Mouse (Mus musculus) kidney, postnatal 0 days (tissue): ENCODE data around the gene Zbtb5. TPM values are rescaled to one million over a fixed set of nuclear protein-coding genes. Genes with fewer than 3 reads are reported as not detected.
"Not testable (repeated sequence)": the region's sequence is repeated elsewhere in the genome, so short reads cannot be mapped to it uniquely, and the experiment has no call there.

ENCODE experiments used
- ATAC-seq: fragments of 200-750 bp; cut with Nextera tagmentation; replicated peaks from 2 replicates; pipeline ENCODE4 v1.8.0; 2017; ENCODE audit warnings: low read depth, moderate number of reproducible peaks, moderate TSS enrichment, moderate library complexity; ENCODE audit not compliant: low FRiP score
- DNase-seq: peaks from one replicate; pipeline ENCODE4 v3.0.0-alpha.2; 2016; ENCODE audit warnings: low spot score
- H3K27ac ChIP-seq: fragments of 300-500 bp; sonication (generic); 2 replicates; pipeline ENCODE4 v1.5.1; 2014; ENCODE audit warnings: mild to moderate bottlenecking
- H3K27me3 ChIP-seq: fragments of 300-500 bp; sonication (generic); 2 replicates; pipeline ENCODE4 v1.6.1; 2014; ENCODE audit warnings: low read length, mixed read lengths; ENCODE audit not compliant: insufficient read depth
- H3K36me3 ChIP-seq: fragments of 300-500 bp; sonication (generic); 2 replicates; pipeline ENCODE4 v1.6.1; 2014; ENCODE audit warnings: low read length, mixed read lengths; ENCODE audit not compliant: insufficient read depth
- H3K4me1 ChIP-seq: fragments of 300-500 bp; sonication (generic); replicated peaks from 2 replicates; pipeline ENCODE4 v1.6.1; 2014; ENCODE audit warnings: antibody characterized with exemption, low read length, mixed read lengths; ENCODE audit not compliant: insufficient read depth
- H3K4me2 ChIP-seq: fragments of 300-500 bp; sonication (generic); 2 replicates; pipeline ENCODE4 v1.6.1; 2014; ENCODE audit warnings: mild to moderate bottlenecking, low read length, moderate library complexity, mixed read lengths
- H3K4me3 ChIP-seq: fragments of 300-500 bp; sonication (generic); replicated peaks from 2 replicates; pipeline ENCODE4 v1.5.1; 2014; ENCODE audit warnings: low read depth, low read length
- H3K9ac ChIP-seq: fragments of 300-500 bp; sonication (generic); 2 replicates; pipeline ENCODE4 v1.6.1; 2014; ENCODE audit warnings: low read depth, low read length
- H3K9me3 ChIP-seq: fragments of 300-500 bp; sonication (generic); replicated peaks from 2 replicates; pipeline ENCODE4 v1.6.1; 2016; ENCODE audit warnings: low read length, inconsistent platforms, mixed read lengths
- CTCF ChIP-seq: IDR thresholded peaks from 2 replicates; pipeline ENCODE4 v1.5.1; 2016; ENCODE audit warnings: antibody characterized with exemption, low read depth, mild to moderate bottlenecking, moderate library complexity
- WGBS: fragments of 180-500 bp; shearing (Covaris S2); extraction: QIAGEN DNeasy Blood & Tissue Kit; methylation state at CpG from one replicate; pipeline ENCODE4 v1.1.7; 2014; 5-methylcytosine and 5-hydroxymethylcytosine counted together
- polyA plus RNA-seq: library from polyadenylated mRNA; unstranded; fragments of >200 nt; fragmentation: Nextera tagmentation; extraction: Ambion mirVana; gene quantifications from 2 replicates; pipeline ENCODE4 v1.2.1, GENCODE M21; 2015

The Zbtb5 gene
- polyA plus RNA-seq, 1 experiment from 2014 or later = 18.5 TPM

DNA sequence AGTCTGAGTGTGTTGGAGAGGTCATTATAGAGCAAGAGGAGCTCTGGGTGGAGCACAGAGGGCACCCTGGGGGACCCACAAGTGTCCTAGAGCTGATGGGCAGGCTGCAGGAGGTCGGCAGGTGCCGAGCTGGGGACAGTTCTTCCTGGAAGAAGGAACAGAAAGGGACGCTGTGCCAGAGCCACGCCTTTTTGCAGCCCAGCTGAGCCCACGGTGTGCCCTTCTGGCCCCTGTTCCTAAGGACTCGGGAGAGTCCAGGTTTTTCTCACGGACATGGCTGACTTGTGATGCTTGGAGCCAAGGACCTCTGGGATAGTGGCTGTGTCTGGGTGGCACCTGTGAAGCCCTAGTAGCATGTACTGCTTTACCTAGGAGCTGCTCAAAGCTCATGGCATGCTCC, 28.6 kb upstream of the Zbtb5 start:
- Histone ChIP-seq H3K4me1 (no peaks in the 10 kb centered on the region), H3K36me3 (peaks cover 8% of the 10 kb centered on the region), H3K4me2 (no peak overlapping the region), H3K27me3 (no peaks in the 10 kb centered on the region), H3K27ac (no peak overlapping the region), H3K9ac (no peak overlapping the region), H3K9me3 (no peaks in the 10 kb centered on the region), H3K4me3 (no peak overlapping the region)
- WGBS = 77% methylated on average over 7 of the region's 7 CpGs
- TF ChIP-seq CTCF = no peak
- ATAC-seq (no peak), DNase-seq (no peak)

DNA sequence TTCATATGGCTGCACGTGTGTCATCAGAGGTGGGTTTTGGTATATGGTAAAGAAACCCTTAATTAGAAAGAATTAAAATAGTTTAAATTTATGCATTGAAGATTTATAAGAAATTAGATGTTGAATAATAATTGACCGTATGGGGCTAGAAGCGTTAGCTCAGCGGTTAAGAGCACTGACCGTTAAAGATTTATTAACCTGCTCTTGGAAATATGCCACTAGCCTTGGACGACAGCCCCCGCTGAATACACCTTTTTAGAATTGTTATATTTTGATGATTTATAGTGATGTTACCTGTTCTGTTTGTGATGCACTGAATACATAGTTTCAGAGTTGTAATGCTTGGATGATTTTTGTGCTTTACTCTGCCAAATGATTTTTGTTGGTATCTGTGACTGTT, 27.3 kb upstream of the Zbtb5 start:
- H3K4me2 ChIP-seq, ATAC-seq: not testable (repeated sequence)
- peaks cover 12% of the 10 kb centered on the region; the same call in 1 of the 2 replicates for H3K36me3 ChIP-seq

DNA sequence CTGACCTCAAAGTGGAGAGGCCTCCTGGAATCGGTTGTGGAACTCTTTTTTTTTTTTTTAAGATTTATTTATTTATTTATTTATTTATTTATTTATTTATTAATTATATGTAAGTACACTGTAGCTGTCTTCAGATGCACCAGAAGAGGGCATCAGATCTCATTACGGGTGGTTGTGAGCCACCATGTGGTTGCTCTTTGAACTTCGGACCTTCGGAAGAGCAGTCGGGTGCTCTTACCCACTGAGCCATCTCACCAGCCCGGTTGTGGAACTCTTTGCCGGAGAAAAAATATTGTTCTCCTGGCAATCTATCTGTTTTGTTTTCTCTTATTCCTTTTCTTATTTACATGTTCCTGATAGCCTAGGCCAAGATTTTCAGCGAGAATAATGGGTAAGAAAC, 26.7 kb upstream of the Zbtb5 start:
- H3K27me3 ChIP-seq, H3K27ac ChIP-seq, H3K9ac ChIP-seq, H3K36me3 ChIP-seq, H3K9me3 ChIP-seq, H3K4me3 ChIP-seq, ATAC-seq, H3K4me1 ChIP-seq, H3K4me2 ChIP-seq, DNase-seq: not testable (repeated sequence)
- WGBS = 61% methylated on average over 8 of the region's 8 CpGs
- peak; percentile 41 for TF ChIP-seq CTCF

More for the DNA sequence above, 27.3 kb upstream of the Zbtb5 start:
- H3K9ac ChIP-seq, DNase-seq, H3K4me1 ChIP-seq, H3K9me3 ChIP-seq, H3K4me3 ChIP-seq, H3K27me3 ChIP-seq, H3K27ac ChIP-seq: not testable (repeated sequence)
- 62% methylated on average over 7 of the region's 7 CpGs for WGBS

GRCm38 (mm10) chr4:45037455-45038410, 25.5 kb upstream of the Zbtb5 start:
- no peak for TF ChIP-seq CTCF
- H3K27me3 ChIP-seq = no peaks in the 10 kb centered on the region
- 0 out of 2 replicates have a peak, but pooled peaks cover 6% of the 10 kb centered on the region for H3K4me1 ChIP-seq
- no peaks in the 10 kb centered on the region for H3K9me3 ChIP-seq
- 0 out of 2 replicates have a peak, but pooled peaks cover 5% of the 10 kb centered on the region for H3K36me3 ChIP-seq
- H3K4me3 ChIP-seq = no peak overlapping the region
- no peak overlapping the region for H3K9ac ChIP-seq
- DNase-seq (peak; percentile 16), ATAC-seq (0 out of 2 replicates have a peak, but pooled peaks have one; percentile 48)
- WGBS = 69% methylated on average over 13 of the region's 13 CpGs
- no peak overlapping the region for H3K27ac ChIP-seq
- H3K4me2 ChIP-seq = no peak overlapping the region

GRCm38 (mm10) chr4:45036571-45036970, 24.4 kb upstream of the Zbtb5 start:
- 0 out of 2 replicates have a peak, but pooled peaks cover 6% of the 10 kb centered on the region for H3K4me1 ChIP-seq
- 81% methylated on average over 5 of the region's 5 CpGs for WGBS
- no peak overlapping the region for H3K4me3 ChIP-seq
- H3K9ac ChIP-seq = no peak overlapping the region
- H3K9me3 ChIP-seq = no peaks in the 10 kb centered on the region
- ATAC-seq = no peak
- peaks cover 14% of the 10 kb centered on the region; the same call in 1 of the 2 replicates for H3K36me3 ChIP-seq
- no peaks in the 10 kb centered on the region for H3K27me3 ChIP-seq
- H3K27ac ChIP-seq = no peak overlapping the region
- no peak overlapping the region for H3K4me2 ChIP-seq
- no peak for TF ChIP-seq CTCF
- no peak for DNase-seq

DNA sequence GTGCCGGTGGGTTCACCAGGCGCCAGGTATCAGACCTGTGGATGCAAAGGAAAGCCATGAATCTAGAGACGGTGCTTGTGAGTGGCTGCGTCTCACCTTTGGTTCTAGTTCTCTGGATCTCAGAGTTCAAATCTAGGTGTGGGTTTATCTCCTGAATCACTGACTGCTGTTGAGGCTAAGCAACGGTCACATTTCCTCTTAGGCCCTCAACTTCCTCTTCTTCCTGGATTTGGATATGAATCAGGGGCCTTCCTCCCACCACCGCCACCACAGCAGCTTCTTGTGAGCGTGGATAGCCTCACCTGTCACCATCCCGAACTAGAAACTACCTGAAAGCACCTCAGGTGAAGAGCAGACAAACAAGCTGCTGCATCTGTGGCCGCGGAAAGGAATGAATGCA, 23.8 kb upstream of the Zbtb5 start:
- H3K27ac ChIP-seq = no peak overlapping the region
- no peak for ATAC-seq
- H3K9ac ChIP-seq = no peak overlapping the region
- H3K4me2 ChIP-seq = no peak overlapping the region
- no peak overlapping the region for H3K4me3 ChIP-seq
- DNase-seq = no peak
- peaks cover 15% of the 10 kb centered on the region; the same call in 1 of the 2 replicates for H3K36me3 ChIP-seq
- H3K27me3 ChIP-seq = no peaks in the 10 kb centered on the region
- WGBS = 88% methylated on average over 10 of the region's 10 CpGs
- H3K4me1 ChIP-seq = 0 out of 2 replicates have a peak, but pooled peaks cover 6% of the 10 kb centered on the region
- no peaks in the 10 kb centered on the region for H3K9me3 ChIP-seq
- TF ChIP-seq CTCF = no peak
